Mouse (Mus musculus) heart, postnatal 25 days (tissue): ENCODE measurements around the gene Slc27a1. TPM values are rescaled to one million over a fixed set of nuclear protein-coding genes. Genes with fewer than 3 reads are reported as not detected.
A peak's percentile ranks its signal among the peaks of the same experiment; 100 is the strongest.

ENCODE experiments used
- DNase-seq: peaks from one replicate; pipeline ENCODE4 v3.0.0; 2022; ENCODE audit warnings: low spot score
- intact Hi-C: fragments of 180-260 bp; cut with DNase I; formaldehyde crosslinking; loops from one replicate; pipeline ENCODE4 v1.15.1; 2025
- total RNA-seq, 2 experiments: library from RNA; stranded (reverse); gene quantifications; 2 replicates each; pipeline ENCODE4 v1.2.3; 2021

Gene Slc27a1
- total RNA-seq, 2 experiments from 2014 or later = 140 to 143 TPM

GRCm38 (mm10) chr8:71602666-71603334, 34.1 kb downstream of the Slc27a1 start:
- DNase-seq = peak; percentile 61
- intact Hi-C loops = no loop called here

GRCm38 (mm10) chr8:71604021-71604420, 35.3 kb downstream of the Slc27a1 start:
- intact Hi-C loops = no loop called here
- DNase-seq = no peak

GRCm38 (mm10) chr8:71610822-71611651, 42.4 kb downstream of the Slc27a1 start, which contains the start of gene Colgalt1:
Gene Colgalt1 (plus strand): TSS chr8:71610998.
- intact Hi-C loops = no loop called here
- DNase-seq = peak; percentile 97

GRCm38 (mm10) chr8:71612141-71612540, 43.5 kb downstream of the Slc27a1 start:
- intact Hi-C loops = no loop called here
- DNase-seq = no peak

- no peak for DNase-seq
- intact Hi-C loops = no loop called here
Measured at GRCm38 (mm10) chr8:71613418-71613817, 44.7 kb downstream of the Slc27a1 start.

- DNase-seq = no peak
- intact Hi-C loops = no loop called here
Measured at GRCm38 (mm10) chr8:71619786-71620185, 51.1 kb downstream of the Slc27a1 start.

GRCm38 (mm10) chr8:71625088-71625487, 56.4 kb downstream of the Slc27a1 start:
- intact Hi-C loops = no loop called here
- DNase-seq = no peak

GRCm38 (mm10) chr8:71626753-71627152, 58.1 kb downstream of the Slc27a1 start:
- intact Hi-C loops = no loop called here
- no peak for DNase-seq

GRCm38 (mm10) chr8:71627265-71628099, 58.8 kb downstream of the Slc27a1 start:
- DNase-seq = no peak
- intact Hi-C loops = no loop called here

- intact Hi-C loops = no loop called here
Measured at GRCm38 (mm10) chr8:71628396-71629095, 59.9 kb downstream of the Slc27a1 start.

GRCm38 (mm10) chr8:71629096-71629697, 60.5 kb downstream of the Slc27a1 start:
- peak; percentile 89 for DNase-seq
- intact Hi-C loops = no loop called here

More at GRCm38 (mm10) chr8:71628396-71629095, 59.9 kb downstream of the Slc27a1 start:
- no peak for DNase-seq

- peak; percentile 21 for DNase-seq
Measured at GRCm38 (mm10) chr8:71629781-71630212, 61.1 kb downstream of the Slc27a1 start.

GRCm38 (mm10) chr8:71630761-71631160, 62.1 kb downstream of the Slc27a1 start:
- DNase-seq = no peak

More at GRCm38 (mm10) chr8:71629781-71630212, 61.1 kb downstream of the Slc27a1 start:
- intact Hi-C loops = loop anchor here (5.0 kb wide), 1 partner anchor 32 kb away; the partner anchor contains the start of gene Fam129c

GRCm38 (mm10) chr8:71631897-71632296, 63.2 kb downstream of the Slc27a1 start:
- DNase-seq = no peak
- intact Hi-C loops = loop anchor here (2.0 to 5.0 kb wide), 2 partner anchors 35 to 69 kb away; partner anchors contain the start of gene Fam129c

More at GRCm38 (mm10) chr8:71630761-71631160, 62.1 kb downstream of the Slc27a1 start:
- intact Hi-C loops = loop anchor here (5.0 kb wide), 1 partner anchor 33 kb away; the partner anchor contains the start of gene Fam129c

GRCm38 (mm10) chr8:71633164-71633563, 64.5 kb downstream of the Slc27a1 start:
- intact Hi-C loops = loop anchor here (2.0 to 5.0 kb wide), 2 partner anchors 36 to 70 kb away; partner anchors contain the start of gene Fam129c
- DNase-seq = peak; percentile 31

GRCm38 (mm10) chr8:71633981-71634667, 65.4 kb downstream of the Slc27a1 start:
- DNase-seq = no peak
- intact Hi-C loops = loop anchor here (2.0 to 5.0 kb wide), 2 partner anchors 37 to 71 kb away; partner anchors contain the start of gene Fam129c
